Mouse (Mus musculus) embryonic facial prominence, embryonic 13.5 days (tissue): ENCODE measurements around the gene Slc39a1. TPM values are rescaled to one million over a fixed set of nuclear protein-coding genes. Genes with fewer than 3 reads are reported as not detected.
A peak's percentile ranks its signal among the peaks of the same experiment; 100 is the strongest.

Experiments
- ATAC-seq: fragments of 200-750 bp; cut with Nextera tagmentation; 2 replicates; pipeline ENCODE4 v1.8.0; 2017; ENCODE audit warnings: low read depth; ENCODE audit not compliant: insufficient number of reproducible peaks, insufficient read depth, low FRiP score, low TSS enrichment
- H3K27ac ChIP-seq: fragments of 300-500 bp; sonication (generic); 2 replicates; pipeline ENCODE4 v1.5.1; 2015; ENCODE audit warnings: moderate library complexity, mild to moderate bottlenecking, inconsistent platforms
- H3K27me3 ChIP-seq: fragments of 300-500 bp; sonication (generic); 2 replicates; pipeline ENCODE4 v1.6.1; 2015; ENCODE audit warnings: mild to moderate bottlenecking, inconsistent platforms
- H3K36me3 ChIP-seq: fragments of 300-500 bp; sonication (generic); 2 replicates; pipeline ENCODE4 v1.6.1; 2015; ENCODE audit warnings: mild to moderate bottlenecking, inconsistent platforms
- H3K4me1 ChIP-seq: fragments of 300-500 bp; sonication (generic); 2 replicates; pipeline ENCODE4 v1.6.1; 2015; ENCODE audit warnings: inconsistent platforms
- H3K4me2 ChIP-seq: fragments of 300-500 bp; sonication (generic); 2 replicates; pipeline ENCODE4 v1.6.1; 2015; ENCODE audit warnings: moderate library complexity, mild to moderate bottlenecking, inconsistent platforms
- H3K4me3 ChIP-seq: fragments of 300-500 bp; sonication (generic); 2 replicates; pipeline ENCODE4 v1.5.1; 2015; ENCODE audit warnings: mild to moderate bottlenecking, inconsistent platforms
- H3K9ac ChIP-seq: fragments of 300-500 bp; sonication (generic); 2 replicates; pipeline ENCODE4 v1.6.1; 2015; ENCODE audit warnings: mild to moderate bottlenecking, inconsistent platforms
- H3K9me3 ChIP-seq: fragments of 300-500 bp; sonication (generic); 2 replicates; pipeline ENCODE4 v1.6.1; 2016; ENCODE audit warnings: inconsistent platforms
- WGBS: fragments of 180-500 bp; shearing (Covaris S2); methylation state at CpG from one replicate; pipeline ENCODE4 v1.1.7; 2015; ENCODE audit warnings: mixed read lengths; 5-methylcytosine and 5-hydroxymethylcytosine counted together
- microRNA-seq: library from miRNA; unstranded; fragments of <30 nt; microRNA quantifications from one replicate; pipeline ENCODE4, GENCODE M21; 2016
- polyA plus RNA-seq: library from polyadenylated mRNA; unstranded; fragments of >200 nt; fragmentation: Nextera tagmentation; extraction: Ambion mirVana; gene quantifications from 2 replicates; pipeline ENCODE4 v1.2.1, GENCODE M21; 2015

The Slc39a1 gene
- polyA plus RNA-seq, 1 experiment from 2014 or later: 86.2 TPM

DNA sequence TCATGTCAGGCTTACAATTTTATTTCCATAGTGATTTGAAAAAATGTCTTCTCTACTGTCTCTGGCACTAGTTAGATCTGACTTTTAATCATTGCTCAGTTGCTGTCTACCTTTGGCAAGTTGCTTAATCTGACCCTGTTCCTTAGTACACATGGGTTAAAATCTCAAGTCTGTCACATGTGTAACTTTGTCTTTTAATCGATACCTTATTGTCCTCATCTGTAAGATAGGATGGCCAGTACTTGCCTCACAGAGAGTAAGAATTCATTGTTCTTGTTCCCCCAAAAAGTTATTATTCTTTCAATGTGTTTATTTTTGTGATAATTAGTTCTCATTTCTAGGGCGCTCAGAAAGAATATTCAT lies 44.0 kb downstream of the Slc39a1 start:
- Histone ChIP-seq H3K9ac (peak overlapping the region; percentile 84), H3K36me3 (no peaks in the 10 kb centered on the region), H3K27me3 (no peaks in the 10 kb centered on the region), H3K27ac (peak overlapping the region; percentile 96), H3K4me1 (peaks cover 16% of the 10 kb centered on the region), H3K4me3 (peak overlapping the region; percentile 84), H3K9me3 (no peaks in the 10 kb centered on the region), H3K4me2 (peak overlapping the region; percentile 69)
- ATAC-seq: no peak
- WGBS: 35% methylated on average over 2 of the region's 2 CpGs

DNA sequence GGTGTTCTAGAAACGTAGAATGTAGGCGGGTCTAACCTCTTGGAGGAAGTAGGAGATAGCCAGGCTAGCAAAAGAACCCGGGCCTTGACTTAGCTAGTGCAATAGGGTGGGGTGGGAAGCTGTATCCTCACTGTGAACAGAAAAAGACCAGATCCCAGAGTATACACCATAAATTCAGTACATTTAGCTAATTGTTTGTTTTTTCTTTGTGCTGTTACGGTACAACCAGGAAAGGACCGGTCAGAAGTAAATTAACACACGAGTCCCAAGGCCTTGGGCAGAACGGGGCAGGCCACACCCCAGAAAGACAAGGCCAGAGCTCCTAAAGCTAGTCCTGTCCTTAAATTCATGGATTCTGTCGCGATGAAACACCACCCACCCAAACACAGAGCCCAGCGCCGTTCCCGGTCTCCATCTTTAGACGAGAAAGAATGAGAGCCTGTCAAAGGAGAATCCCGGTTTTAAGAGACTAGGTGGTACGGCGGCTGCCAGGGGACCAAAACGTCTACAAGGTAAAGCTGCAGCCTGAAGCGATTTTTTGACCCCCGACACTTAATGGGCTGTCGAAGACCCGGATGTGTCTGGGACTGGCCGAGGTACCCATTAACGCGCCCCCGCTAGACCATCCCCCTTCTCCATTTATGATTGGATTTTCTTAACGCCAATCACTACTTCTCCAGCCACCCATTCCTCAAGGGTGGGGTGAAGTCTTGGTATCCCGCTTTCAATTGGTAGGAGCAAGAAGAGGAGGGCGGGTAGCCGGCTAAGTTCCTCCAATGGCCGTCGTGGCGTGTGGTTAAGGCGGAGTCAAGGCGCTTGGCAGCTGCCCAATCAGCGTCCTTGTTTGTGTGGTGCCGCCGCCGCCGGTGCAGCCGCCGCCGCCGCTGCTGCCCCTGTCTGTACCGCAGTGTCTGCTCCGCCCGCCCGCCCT lies 44.6 kb downstream of the Slc39a1 start, which contains the start of gene Gatad2b:
Gene Gatad2b, plus strand, starts transcription at position 834 of the 931 bp plus-strand sequence.
- peak; percentile 99 for ATAC-seq
- Histone ChIP-seq H3K4me1 (peaks cover 16% of the 10 kb centered on the region), H3K27me3 (no peaks in the 10 kb centered on the region), H3K27ac (peak within 1 kb of the TSS; percentile 97), H3K36me3 (no peaks in the 10 kb centered on the region), H3K9ac (peak within 1 kb of the TSS; percentile 89), H3K9me3 (no peaks in the 10 kb centered on the region), H3K4me2 (peak within 1 kb of the TSS; percentile 74), H3K4me3 (peak within 1 kb of the TSS; percentile 84)
- under 1% methylated on average over 45 of the region's 47 CpGs for WGBS

DNA sequence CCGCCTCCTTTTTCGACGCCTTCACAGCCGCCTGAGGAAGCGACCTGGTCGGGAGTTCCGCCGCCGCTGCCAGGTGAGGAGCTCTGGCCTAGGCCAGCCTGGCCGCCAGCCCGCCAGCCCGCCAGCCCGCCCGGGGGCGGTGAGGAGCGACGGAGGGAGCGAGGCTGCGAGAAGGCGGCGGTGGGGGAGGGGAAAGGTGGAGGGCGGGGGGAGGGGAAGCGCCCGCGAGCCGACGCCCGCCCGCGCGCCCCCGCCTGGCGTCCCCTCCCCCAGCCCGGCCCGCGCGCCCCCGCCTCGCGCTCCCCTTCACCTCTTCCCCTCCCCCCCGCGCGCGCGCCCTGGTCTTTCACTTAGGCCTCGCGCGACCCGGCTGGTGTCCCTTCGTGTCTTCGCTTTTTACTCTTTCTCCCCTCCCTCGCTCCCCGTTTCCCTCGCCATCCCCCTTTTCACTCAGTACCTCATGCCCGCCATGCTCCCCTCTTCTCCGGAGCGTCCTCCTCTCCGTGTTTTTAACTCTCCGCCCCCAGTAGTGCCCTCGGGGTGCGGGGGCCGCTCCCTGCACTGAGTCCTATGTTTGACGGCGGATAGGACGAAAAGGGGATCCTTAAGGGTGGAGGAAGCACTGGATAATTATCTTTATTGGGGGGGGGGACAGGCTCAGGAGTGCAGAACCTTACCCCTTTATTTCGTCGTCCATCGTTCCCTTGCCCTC lies 45.5 kb downstream of the Slc39a1 start:
- Histone ChIP-seq H3K27ac (peak overlapping the region; percentile 97), H3K9ac (peak overlapping the region; percentile 89), H3K27me3 (no peaks in the 10 kb centered on the region), H3K36me3 (no peaks in the 10 kb centered on the region), H3K4me3 (peak overlapping the region; percentile 84), H3K9me3 (no peaks in the 10 kb centered on the region), H3K4me1 (peaks cover 16% of the 10 kb centered on the region), H3K4me2 (peak overlapping the region; percentile 74)
- 1% methylated on average over 39 of the region's 68 CpGs for WGBS
- ATAC-seq: peak; percentile 4; the same call in 1 of the 2 replicates

DNA sequence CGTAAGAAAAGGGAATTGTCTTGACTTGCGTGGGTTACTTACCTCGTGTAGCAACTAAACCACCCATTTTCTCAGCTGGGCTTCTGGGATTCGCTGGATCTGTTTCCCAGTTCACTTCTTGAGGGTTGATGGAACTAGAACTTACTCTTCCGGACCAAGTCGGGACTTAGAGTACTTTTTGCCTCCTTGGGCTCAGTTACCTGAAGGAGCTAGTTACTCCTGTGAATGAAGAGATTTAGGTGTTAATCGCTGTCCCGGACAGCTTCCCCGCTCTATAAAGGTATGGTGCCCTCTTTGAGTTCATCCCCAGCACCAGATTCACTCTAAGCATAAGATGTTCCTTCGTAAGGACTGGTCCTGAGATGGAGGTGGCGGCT lies 46.1 kb downstream of the Slc39a1 start:
- Histone ChIP-seq H3K4me2 (peak overlapping the region; percentile 74), H3K4me1 (peaks cover 16% of the 10 kb centered on the region), H3K4me3 (peak overlapping the region; percentile 84), H3K27me3 (no peaks in the 10 kb centered on the region), H3K9me3 (no peaks in the 10 kb centered on the region), H3K9ac (peak overlapping the region; percentile 89), H3K27ac (peak overlapping the region; percentile 97), H3K36me3 (no peaks in the 10 kb centered on the region)
- 2% methylated on average over 11 of the region's 11 CpGs for WGBS
- ATAC-seq: no peak

DNA sequence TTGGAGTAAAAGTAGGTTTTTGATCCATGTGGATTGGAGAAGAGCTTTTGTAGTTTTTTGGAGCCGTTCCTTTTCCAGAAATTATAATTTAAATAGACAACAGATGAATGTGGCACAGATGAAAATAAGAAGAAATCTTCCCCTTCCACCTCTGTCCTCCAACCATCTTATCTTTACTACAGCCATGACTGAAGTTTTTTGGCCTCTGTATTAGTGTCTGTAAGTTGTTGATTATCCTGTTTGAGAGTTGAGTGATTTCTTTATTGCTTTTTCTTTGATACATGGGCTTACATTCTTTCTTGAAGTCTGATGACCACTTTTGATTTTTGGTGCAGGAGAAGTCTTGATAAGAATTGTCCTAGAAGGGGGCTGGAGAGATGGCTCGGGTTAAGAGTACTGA lies 46.7 kb downstream of the Slc39a1 start:
- Histone ChIP-seq H3K4me3 (peak overlapping the region; percentile 84), H3K36me3 (no peaks in the 10 kb centered on the region), H3K27me3 (no peaks in the 10 kb centered on the region), H3K4me2 (peak overlapping the region; percentile 74), H3K4me1 (peaks cover 16% of the 10 kb centered on the region), H3K9ac (peak overlapping the region; percentile 89), H3K27ac (no peak overlapping the region), H3K9me3 (no peaks in the 10 kb centered on the region)
- 47% methylated on average over 2 of the region's 2 CpGs for WGBS
- no peak for ATAC-seq

Small RNA genes within 50 kb of the gene (microRNA-seq; reads per million reads assigned to microRNA genes)
- gene Mir7012: not detected

Other genes with a start within 250 kb of the Slc39a1 start
- 169 and 173 TPM in 2 replicates for gene Hax1, start 249.4 kb upstream of the Slc39a1 start, polyA plus RNA-seq
- 146 and 149 TPM in 2 replicates for gene 4933434E20Rik, start 196.5 kb upstream of the Slc39a1 start, polyA plus RNA-seq
- 231 and 255 TPM in 2 replicates for gene Ubap2l, start 195.5 kb upstream of the Slc39a1 start, polyA plus RNA-seq
- gene Tpm3, start 175.5 kb upstream of the Slc39a1 start, polyA plus RNA-seq: 496 and 525 TPM in 2 replicates
- 0.30 and 0.44 TPM in 2 replicates for gene Nup210l, start 144.0 kb upstream of the Slc39a1 start, polyA plus RNA-seq
- gene Rps27, start 34.5 kb upstream of the Slc39a1 start, polyA plus RNA-seq: 1,327 and 1,965 TPM in 2 replicates
- 35.4 and 38.9 TPM in 2 replicates for gene Rab13, start 34.5 kb upstream of the Slc39a1 start, polyA plus RNA-seq
- 107 and 113 TPM in 2 replicates for gene Jtb, start 16.6 kb upstream of the Slc39a1 start, polyA plus RNA-seq
- 8.9 and 9.1 TPM in 2 replicates for gene Creb3l4, start 4.7 kb upstream of the Slc39a1 start, polyA plus RNA-seq
- 25.9 and 26.9 TPM in 2 replicates for gene Crtc2, start 6.0 kb downstream of the Slc39a1 start, polyA plus RNA-seq
- 4.9 and 5.6 TPM in 2 replicates for gene Dennd4b, start 17.0 kb downstream of the Slc39a1 start, polyA plus RNA-seq
- 19.0 and 24.5 TPM in 2 replicates for gene Gatad2b, start 45.0 kb downstream of the Slc39a1 start, polyA plus RNA-seq
- 39.6 and 44.3 TPM in 2 replicates for gene Slc27a3, start 141.8 kb downstream of the Slc39a1 start, polyA plus RNA-seq
- 31.0 and 31.1 TPM in 2 replicates for gene Ints3, start 185.4 kb downstream of the Slc39a1 start, polyA plus RNA-seq
- 2.8 and 5.0 TPM in 2 replicates for gene Npr1, start 217.7 kb downstream of the Slc39a1 start, polyA plus RNA-seq
- 265 and 286 TPM in 2 replicates for gene Ilf2, start 228.0 kb downstream of the Slc39a1 start, polyA plus RNA-seq
- 85.5 and 100 TPM in 2 replicates for gene Snapin, start 242.9 kb downstream of the Slc39a1 start, polyA plus RNA-seq